Mouse (Mus musculus) liver, postnatal 0 days (tissue): ENCODE measurements around the gene Tex52.

Source experiments
- CTCF ChIP-seq: sonication (generic); IDR thresholded peaks from 2 replicates; pipeline ENCODE4 v1.5.1; 2016; ENCODE audit warnings: antibody characterized with exemption, low read depth
- EP300 ChIP-seq: IDR thresholded peaks from 2 replicates; pipeline ENCODE4 v1.6.1; 2016; ENCODE audit warnings: antibody characterized with exemption, low read depth, mild to moderate bottlenecking

DNA sequence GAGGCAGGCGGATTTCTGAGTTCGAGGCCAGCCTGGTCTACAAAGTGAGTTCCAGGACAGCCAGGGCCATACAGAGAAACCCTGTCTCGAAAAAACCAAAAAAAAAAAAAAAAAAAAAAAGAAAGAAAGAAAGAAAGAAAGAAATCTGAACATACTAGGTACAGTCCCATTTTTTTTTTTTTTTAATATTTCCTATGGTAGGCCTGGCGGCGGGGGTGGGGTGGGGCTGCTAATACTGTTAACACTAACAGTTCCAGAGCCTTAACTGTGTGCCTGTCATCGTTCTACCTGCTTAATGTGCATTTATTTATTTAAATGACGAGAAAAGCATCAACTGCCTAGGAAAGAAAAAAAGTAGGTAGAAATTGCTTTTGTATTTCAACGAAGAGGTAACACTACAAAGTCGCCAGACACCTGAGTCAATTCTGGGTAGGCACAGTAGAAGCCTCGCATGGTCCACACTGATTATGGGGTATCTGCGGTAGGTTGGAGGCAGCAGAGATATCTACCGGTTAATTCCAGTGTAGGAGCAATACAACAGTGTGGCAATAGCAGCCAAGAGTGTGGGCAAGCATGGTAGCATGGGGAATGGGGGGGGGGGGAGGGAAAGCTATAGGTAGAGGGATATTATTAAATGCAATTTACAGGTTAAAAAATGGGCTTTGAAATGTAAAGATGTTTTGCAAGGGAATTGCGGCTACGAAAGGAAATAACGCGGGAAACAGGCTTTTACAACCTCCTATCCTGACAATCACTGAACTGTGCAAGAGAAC, 48.4 kb downstream of the Tex52 start:
- TF ChIP-seq EP300: no peak; the same call in 1 of the 2 replicates
- no peak for TF ChIP-seq CTCF
